Mouse (Mus musculus) stomach, embryonic 16.5 days (tissue): ENCODE measurements at regions not wholly inside any gene's neighbourhood (a gene's known extent, or its start where the extent isn't known, plus 50 kb on each side); places are given as distances from the start of the nearest gene placed in this dataset.

Experiments
- ATAC-seq: fragments of 200-750 bp; cut with Nextera tagmentation; 2 replicates; pipeline ENCODE4 v1.8.0; 2017; ENCODE audit warnings: moderate number of reproducible peaks, moderate TSS enrichment; ENCODE audit not compliant: insufficient read depth, low FRiP score
- H3K27ac ChIP-seq: fragments of 300-500 bp; sonication (generic); 2 replicates; pipeline ENCODE4 v1.5.1; 2014; ENCODE audit warnings: low read length
- H3K27me3 ChIP-seq: fragments of 300-500 bp; sonication (generic); 2 replicates; pipeline ENCODE4 v1.6.1; 2014; ENCODE audit warnings: low read length, control low read depth, mixed read lengths; ENCODE audit not compliant: control insufficient read depth, insufficient read depth
- H3K36me3 ChIP-seq: fragments of 300-500 bp; sonication (generic); 2 replicates; pipeline ENCODE4 v1.6.1; 2014; ENCODE audit warnings: low read length; ENCODE audit not compliant: control insufficient read depth, insufficient read depth
- H3K4me1 ChIP-seq: fragments of 300-500 bp; sonication (generic); 2 replicates; pipeline ENCODE4 v1.6.1; 2014; ENCODE audit warnings: low read length, control low read depth, mixed read lengths; ENCODE audit not compliant: control insufficient read depth, insufficient read depth
- H3K4me2 ChIP-seq: fragments of 300-500 bp; sonication (generic); 2 replicates; pipeline ENCODE4 v1.6.1; 2014; ENCODE audit warnings: low read depth, low read length, mixed read lengths
- H3K4me3 ChIP-seq: fragments of 300-500 bp; sonication (generic); replicated peaks from 2 replicates; pipeline ENCODE4 v1.5.1; 2014; ENCODE audit warnings: mild to moderate bottlenecking, low read length
- H3K9ac ChIP-seq: fragments of 300-500 bp; sonication (generic); 2 replicates; pipeline ENCODE4 v1.6.1; 2014; ENCODE audit warnings: low read length
- H3K9me3 ChIP-seq: fragments of 300-500 bp; sonication (generic); replicated peaks from 2 replicates; pipeline ENCODE4 v1.6.1; 2016; ENCODE audit warnings: low read length, control low read depth; ENCODE audit not compliant: control insufficient read depth
- WGBS: fragments of 180-500 bp; shearing (Covaris S2); extraction: QIAGEN DNeasy Blood & Tissue Kit; methylation state at CpG from one replicate; pipeline ENCODE4 v1.1.7; 2014; 5-methylcytosine and 5-hydroxymethylcytosine counted together

GRCm38 (mm10) chr12:27595576-27595975, 253.2 kb upstream of the Sox11 start:
- no peaks in the 10 kb centered on the region for H3K9me3 ChIP-seq
- no peaks in the 10 kb centered on the region for H3K27me3 ChIP-seq
- no peak overlapping the region for H3K9ac ChIP-seq
- H3K4me3 ChIP-seq = no peak overlapping the region
- no peak overlapping the region for H3K4me2 ChIP-seq
- no peak overlapping the region for H3K27ac ChIP-seq
- no peak for ATAC-seq
- no peaks in the 10 kb centered on the region for H3K36me3 ChIP-seq
- no peaks in the 10 kb centered on the region for H3K4me1 ChIP-seq
- WGBS = 72% methylated on average over 2 of the region's 2 CpGs

DNA sequence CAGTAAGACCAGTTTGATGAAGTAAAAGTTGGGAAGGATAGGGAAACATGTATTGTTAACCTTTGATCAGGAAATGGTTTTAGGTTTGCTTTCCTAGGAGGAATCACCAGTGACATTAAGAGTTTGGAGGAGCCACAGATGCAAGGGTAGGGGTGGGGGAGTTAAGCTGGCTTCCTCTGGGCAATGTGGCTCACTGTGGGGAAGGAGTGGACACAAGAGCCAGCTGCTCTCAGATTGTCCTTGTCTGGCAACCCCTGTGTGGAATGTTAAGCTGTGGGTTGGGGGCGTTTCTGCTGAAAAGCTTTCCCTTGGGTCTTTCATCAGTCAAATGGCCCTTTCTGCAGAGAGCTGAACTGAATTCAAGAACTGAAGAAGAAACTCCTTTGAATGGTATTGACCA, 251.1 kb upstream of the Sox11 start:
- no peak for ATAC-seq
- WGBS = 77% methylated on average over 1 of the region's 1 CpGs

DNA sequence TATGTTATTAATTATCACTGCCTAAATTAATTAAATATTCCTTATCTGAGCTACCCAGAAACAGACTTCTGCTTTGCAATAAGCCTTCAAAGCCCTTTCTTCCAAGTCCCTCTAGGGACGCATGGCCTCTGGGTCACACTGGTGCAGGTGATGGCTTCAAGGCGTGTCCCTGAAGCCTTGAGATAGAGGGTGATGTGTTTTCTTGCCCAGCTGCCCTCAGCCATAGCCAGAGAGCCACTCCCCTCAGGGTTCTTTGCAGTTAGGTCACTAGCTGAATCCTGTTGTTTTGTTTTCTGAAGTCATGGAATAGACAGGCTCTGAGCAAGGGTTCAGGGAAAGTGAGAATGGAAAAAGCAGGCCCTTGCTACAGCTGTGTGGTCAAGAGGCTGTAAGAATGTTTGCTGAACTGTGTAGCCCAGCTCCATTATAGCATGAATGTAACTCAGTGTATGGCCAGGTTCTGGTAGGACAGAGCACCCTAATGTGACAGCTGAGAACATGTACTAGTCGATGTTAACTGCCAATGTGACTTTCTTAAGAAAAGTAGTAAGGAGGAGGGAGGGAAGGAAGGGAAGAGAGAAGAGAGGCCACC, 233.8 kb upstream of the Sox11 start:
- Histone ChIP-seq H3K36me3 (no peaks in the 10 kb centered on the region), H3K27ac (no peak overlapping the region), H3K27me3 (no peaks in the 10 kb centered on the region), H3K9me3 (no peaks in the 10 kb centered on the region), H3K4me2 (no peak overlapping the region), H3K9ac (no peak overlapping the region), H3K4me3 (no peak overlapping the region), H3K4me1 (no peaks in the 10 kb centered on the region)
- no peak for ATAC-seq
- 62% methylated on average over 3 of the region's 3 CpGs for WGBS

More for the DNA sequence above, 251.1 kb upstream of the Sox11 start:
- H3K4me3 ChIP-seq = no peak overlapping the region
- H3K36me3 ChIP-seq = no peaks in the 10 kb centered on the region
- H3K4me2 ChIP-seq = no peak overlapping the region
- H3K9me3 ChIP-seq = no peaks in the 10 kb centered on the region
- no peak overlapping the region for H3K9ac ChIP-seq
- H3K27me3 ChIP-seq = no peaks in the 10 kb centered on the region
- H3K27ac ChIP-seq = no peak overlapping the region
- H3K4me1 ChIP-seq = no peaks in the 10 kb centered on the region

- 73% methylated on average over 7 of the region's 7 CpGs for WGBS
- ATAC-seq = no peak
- no peaks in the 10 kb centered on the region for H3K27me3 ChIP-seq
- no peak overlapping the region for H3K27ac ChIP-seq
- no peak overlapping the region for H3K4me2 ChIP-seq
- no peaks in the 10 kb centered on the region for H3K4me1 ChIP-seq
- H3K36me3 ChIP-seq = no peaks in the 10 kb centered on the region
- no peak overlapping the region for H3K9ac ChIP-seq
- H3K4me3 ChIP-seq = no peak overlapping the region
- H3K9me3 ChIP-seq = no peaks in the 10 kb centered on the region
These were observed 233.3 kb upstream of the Sox11 start for GRCm38 (mm10) chr12:27575629-27576028.

DNA sequence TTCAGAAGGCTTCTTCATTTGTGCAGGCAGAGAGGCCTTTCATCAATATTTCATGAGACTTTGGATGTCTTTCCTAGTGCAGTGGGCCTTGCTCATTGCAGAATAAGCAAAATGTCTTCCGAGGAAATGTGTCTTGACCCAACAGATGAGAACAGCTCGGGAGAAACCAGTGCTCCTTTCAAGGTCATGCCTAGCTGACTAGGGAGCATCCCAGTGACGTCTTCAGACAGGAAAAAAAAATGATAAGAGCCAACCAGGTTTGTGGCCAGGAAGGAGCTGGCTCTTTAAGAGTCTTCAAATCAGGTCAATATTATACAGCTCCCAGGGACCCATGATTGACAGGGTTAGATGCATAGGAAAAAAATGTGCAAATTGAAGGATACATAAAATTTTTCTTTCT, 224.9 kb upstream of the Sox11 start:
- H3K4me3 ChIP-seq = no peak overlapping the region
- ATAC-seq = no peak

GRCm38 (mm10) chr12:27565965-27566507, 223.7 kb upstream of the Sox11 start:
- H3K9ac ChIP-seq = no peak overlapping the region
- H3K9me3 ChIP-seq = no peaks in the 10 kb centered on the region
- no peak for ATAC-seq
- no peaks in the 10 kb centered on the region for H3K27me3 ChIP-seq
- H3K4me1 ChIP-seq = no peaks in the 10 kb centered on the region
- no peaks in the 10 kb centered on the region for H3K36me3 ChIP-seq
- H3K27ac ChIP-seq = no peak overlapping the region
- H3K4me2 ChIP-seq = no peak overlapping the region
- H3K4me3 ChIP-seq = no peak overlapping the region
- 38% methylated on average over 8 of the region's 8 CpGs for WGBS

More for the DNA sequence above, 224.9 kb upstream of the Sox11 start:
- no peak overlapping the region for H3K9ac ChIP-seq
- H3K4me1 ChIP-seq = no peaks in the 10 kb centered on the region
- no peaks in the 10 kb centered on the region for H3K27me3 ChIP-seq
- no peaks in the 10 kb centered on the region for H3K36me3 ChIP-seq
- H3K4me2 ChIP-seq = no peak overlapping the region
- H3K9me3 ChIP-seq = no peaks in the 10 kb centered on the region
- 64% methylated on average over 3 of the region's 3 CpGs for WGBS
- H3K27ac ChIP-seq = no peak overlapping the region

DNA sequence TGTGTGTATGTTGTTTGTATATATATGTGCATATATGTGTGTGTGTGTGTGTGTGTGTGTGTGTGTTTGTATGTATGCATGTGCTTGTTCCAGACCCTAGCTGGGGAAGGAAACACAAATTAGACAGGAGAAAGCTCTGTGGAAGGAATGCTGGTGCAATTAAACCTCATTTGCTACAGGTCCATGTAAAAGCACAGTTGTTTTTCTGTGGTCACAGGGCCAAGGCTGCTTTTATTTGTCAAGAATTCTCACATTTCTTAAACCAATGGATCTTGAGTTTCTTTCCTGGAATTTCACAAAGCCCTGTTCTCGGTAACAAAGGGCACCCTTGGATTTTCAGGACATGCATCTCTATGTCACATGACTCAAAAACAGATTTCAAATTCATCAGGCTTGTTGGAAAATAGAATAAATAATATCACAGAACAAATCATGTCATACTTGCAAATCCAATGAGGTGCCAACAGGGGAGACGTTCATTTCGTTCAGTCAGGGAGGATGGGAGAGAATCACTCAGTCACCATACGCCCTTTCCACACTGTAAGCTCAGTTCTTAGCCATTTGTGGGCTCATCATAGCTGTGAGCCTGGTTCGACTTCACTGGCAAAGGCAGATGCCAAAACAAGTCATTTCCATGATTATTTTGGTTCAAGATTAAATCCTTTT, 222.4 kb upstream of the Sox11 start:
- Histone ChIP-seq H3K27me3 (no peaks in the 10 kb centered on the region), H3K36me3 (no peaks in the 10 kb centered on the region), H3K4me1 (no peaks in the 10 kb centered on the region), H3K4me2 (no peak overlapping the region), H3K27ac (no peak overlapping the region), H3K9me3 (no peaks in the 10 kb centered on the region), H3K9ac (no peak overlapping the region), H3K4me3 (no peak overlapping the region)
- WGBS = 75% methylated on average over 5 of the region's 5 CpGs
- ATAC-seq = no peak

GRCm38 (mm10) chr12:27563900-27564299, 221.5 kb upstream of the Sox11 start:
- no peak overlapping the region for H3K4me3 ChIP-seq
- no peaks in the 10 kb centered on the region for H3K4me1 ChIP-seq
- no peak overlapping the region for H3K9ac ChIP-seq
- no peaks in the 10 kb centered on the region for H3K36me3 ChIP-seq
- no peak for ATAC-seq
- H3K9me3 ChIP-seq = no peaks in the 10 kb centered on the region
- no peak overlapping the region for H3K4me2 ChIP-seq
- 62% methylated on average over 3 of the region's 3 CpGs for WGBS
- no peak overlapping the region for H3K27ac ChIP-seq
- no peaks in the 10 kb centered on the region for H3K27me3 ChIP-seq

- ATAC-seq = no peak
- Histone ChIP-seq H3K27me3 (no peaks in the 10 kb centered on the region), H3K9me3 (no peaks in the 10 kb centered on the region), H3K9ac (no peak overlapping the region), H3K4me2 (no peak overlapping the region), H3K27ac (no peak overlapping the region), H3K4me3 (no peak overlapping the region), H3K36me3 (no peaks in the 10 kb centered on the region), H3K4me1 (no peaks in the 10 kb centered on the region)
- 23% methylated on average over 1 of the region's 1 CpGs for WGBS
These were observed 210.4 kb upstream of the Sox11 start for GRCm38 (mm10) chr12:27552809-27553208.
